Mouse (Mus musculus): ENCODE results near the gene Btbd8. TPM values are rescaled to one million over a fixed set of nuclear protein-coding genes. Genes with fewer than 3 reads are reported as not detected.

Gene Btbd8
- total RNA-seq, 2 experiments from 2014 or later, result 4.4 to 4.5 TPM

- peak; percentile 40 to 52 for DNase-seq
- intact Hi-C loops (cut with DNase I), result loop anchor here (5.0 kb wide), 1 partner anchor 166 kb away; no protein-coding TSS in a partner anchor
Observed at GRCm38 (mm10) chr5:107513583-107513982, 75.8 kb downstream of the Btbd8 start.

- no peak for DNase-seq
- intact Hi-C loops (cut with DNase I), result no loop called here
Observed at GRCm38 (mm10) chr5:107515453-107515852, 77.7 kb downstream of the Btbd8 start.

DNA sequence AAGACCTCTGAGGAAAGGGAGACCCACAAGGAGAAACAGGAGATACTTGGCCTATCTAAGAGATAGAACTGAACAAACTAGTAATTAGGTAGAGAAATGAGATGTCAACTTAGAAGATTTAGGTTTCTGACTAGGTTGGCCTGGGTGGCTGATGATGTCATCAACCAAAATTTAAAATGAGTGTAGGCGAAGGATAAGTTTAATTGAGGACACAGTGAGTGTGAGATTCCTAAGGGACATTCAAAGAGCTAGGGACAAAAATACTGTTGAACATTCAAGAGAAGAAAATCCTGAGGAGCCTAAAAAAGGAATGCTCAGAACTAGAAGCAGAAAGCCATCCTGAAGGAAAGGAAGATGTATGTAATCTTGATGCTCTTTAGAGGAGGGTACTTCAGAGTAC is 78.3 kb downstream of the Btbd8 start:
- intact Hi-C loops (cut with DNase I), result no loop called here
- DNase-seq, result no peak

GRCm38 (mm10) chr5:107518602-107519001 is 80.8 kb downstream of the Btbd8 start:
- intact Hi-C loops (cut with DNase I), result no loop called here
- no peak for DNase-seq

DNA sequence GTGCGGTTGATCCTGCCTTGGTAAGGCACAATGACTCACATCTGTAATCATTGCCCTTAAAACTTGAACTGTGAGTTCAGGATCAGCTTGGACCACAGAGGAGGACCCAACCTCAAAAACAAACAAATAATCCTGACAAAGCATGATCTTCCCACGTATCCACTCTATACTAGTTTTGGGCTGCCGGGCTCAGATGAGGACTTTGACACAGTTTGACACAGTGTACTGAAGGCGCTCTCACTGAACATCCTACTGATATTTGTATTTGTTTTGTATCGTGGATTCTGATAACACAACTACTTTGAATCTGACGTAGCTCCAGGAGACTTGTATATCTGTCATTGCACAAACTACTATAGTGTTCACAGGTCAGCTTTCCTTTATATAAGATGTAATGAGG is 83.6 kb downstream of the Btbd8 start:
- intact Hi-C loops (cut with DNase I), result no loop called here
- no peak for DNase-seq

DNA sequence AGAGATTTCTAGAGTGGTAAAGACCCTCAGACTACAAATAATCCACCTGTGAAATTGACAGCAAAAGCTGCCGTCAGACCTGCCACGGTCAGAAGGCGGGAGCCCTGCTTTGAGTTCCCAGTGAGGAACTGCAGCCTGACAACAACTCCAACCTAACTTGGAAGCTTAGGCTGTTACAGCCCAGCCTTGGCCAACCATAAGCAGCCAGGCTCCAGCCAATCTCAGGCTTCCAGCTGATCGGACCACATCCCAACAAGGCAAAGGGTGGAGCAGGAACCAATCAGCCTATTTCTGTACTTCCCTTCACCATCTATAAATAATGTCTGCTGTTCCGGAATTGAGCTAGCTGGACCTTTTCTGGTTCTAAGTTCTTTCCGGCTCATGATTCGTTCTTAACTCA is 84.1 kb downstream of the Btbd8 start:
- DNase-seq, result peak; percentile 19 to 28
- intact Hi-C loops (cut with DNase I), result no loop called here

- intact Hi-C loops (cut with DNase I), result no loop called here
- no peak for DNase-seq
Observed at GRCm38 (mm10) chr5:107524281-107524680, 86.5 kb downstream of the Btbd8 start.

DNA sequence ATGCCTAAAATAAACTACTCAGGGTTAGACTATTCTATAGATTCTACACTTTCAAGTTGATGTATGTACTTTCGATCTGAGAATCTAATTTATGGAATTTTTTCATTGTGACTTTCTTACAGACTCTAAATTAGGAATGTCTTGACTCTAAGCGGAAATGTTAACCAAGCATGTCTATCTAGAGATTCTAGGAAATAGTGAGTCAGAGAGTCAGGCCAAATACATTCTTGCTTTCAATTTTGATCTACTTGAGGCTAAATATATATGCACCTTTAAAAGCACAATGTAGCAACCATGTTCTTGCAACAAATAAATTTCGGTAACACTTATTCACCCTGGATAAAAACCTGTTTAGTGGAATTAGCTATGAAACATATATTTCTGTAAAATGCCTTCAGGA is 91.1 kb downstream of the Btbd8 start:
- DNase-seq, result no peak
- intact Hi-C loops (cut with DNase I), result no loop called here

GRCm38 (mm10) chr5:107533590-107533989 is 95.8 kb downstream of the Btbd8 start:
- DNase-seq, result no peak
- intact Hi-C loops (cut with DNase I), result no loop called here

GRCm38 (mm10) chr5:107534581-107534980 is 96.8 kb downstream of the Btbd8 start, which contains the start of gene 1700028K03Rik:
TSS of gene 1700028K03Rik (plus strand) at chr5:107534709.
- intact Hi-C loops (cut with DNase I), result no loop called here
- no peak for DNase-seq

DNA sequence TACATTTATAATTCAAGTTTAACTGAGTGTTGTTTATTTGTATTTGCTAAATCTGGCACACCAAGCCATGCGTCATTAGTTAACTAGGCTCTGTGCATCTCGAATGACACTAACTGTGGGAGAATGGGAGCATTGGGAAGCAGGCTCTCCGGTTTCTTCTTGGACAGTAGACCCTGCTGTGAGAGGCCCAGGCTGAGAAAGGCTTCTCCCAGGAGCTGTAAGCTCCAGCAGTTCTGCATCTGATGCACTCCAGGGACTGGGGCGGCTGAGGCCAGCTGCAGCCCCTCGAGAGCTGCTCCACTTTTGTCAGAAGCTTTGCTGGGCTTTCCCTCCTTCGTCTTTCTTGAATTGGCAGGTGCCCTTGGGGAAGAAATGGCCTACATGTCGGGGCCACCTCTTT is 103.9 kb downstream of the Btbd8 start:
- peak; percentile 17 to 22 for DNase-seq
- intact Hi-C loops (cut with DNase I), result no loop called here

- intact Hi-C loops (cut with DNase I), result no loop called here
- DNase-seq, result no peak
Observed at GRCm38 (mm10) chr5:107545927-107546326, 108.1 kb downstream of the Btbd8 start.

GRCm38 (mm10) chr5:107547955-107548354 is 110.2 kb downstream of the Btbd8 start:
- no peak for DNase-seq
- intact Hi-C loops (cut with DNase I), result no loop called here

GRCm38 (mm10) chr5:107548444-107548843 is 110.6 kb downstream of the Btbd8 start:
- intact Hi-C loops (cut with DNase I), result no loop called here
- DNase-seq, result no peak

DNA sequence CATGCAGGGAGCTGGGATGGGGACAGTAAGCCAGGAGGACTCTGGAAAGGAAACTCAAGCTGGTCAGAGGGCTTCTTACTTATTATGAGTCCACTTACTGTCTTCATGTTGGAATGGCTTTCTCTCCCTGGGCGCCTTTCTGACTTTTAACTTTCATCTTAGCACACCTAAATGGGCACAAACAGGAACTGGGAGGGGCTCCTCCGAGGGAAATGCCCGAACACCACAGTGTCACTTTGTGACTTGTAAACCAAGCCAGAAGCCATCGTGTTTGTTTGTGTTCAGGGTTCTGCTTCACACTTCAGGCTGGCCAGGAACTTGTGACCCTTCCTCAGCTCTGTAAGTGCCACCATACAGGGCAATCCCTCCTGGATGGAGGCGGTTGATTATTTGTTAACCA is 116.5 kb downstream of the Btbd8 start:
- intact Hi-C loops (cut with DNase I), result no loop called here
- DNase-seq, result no peak

DNA sequence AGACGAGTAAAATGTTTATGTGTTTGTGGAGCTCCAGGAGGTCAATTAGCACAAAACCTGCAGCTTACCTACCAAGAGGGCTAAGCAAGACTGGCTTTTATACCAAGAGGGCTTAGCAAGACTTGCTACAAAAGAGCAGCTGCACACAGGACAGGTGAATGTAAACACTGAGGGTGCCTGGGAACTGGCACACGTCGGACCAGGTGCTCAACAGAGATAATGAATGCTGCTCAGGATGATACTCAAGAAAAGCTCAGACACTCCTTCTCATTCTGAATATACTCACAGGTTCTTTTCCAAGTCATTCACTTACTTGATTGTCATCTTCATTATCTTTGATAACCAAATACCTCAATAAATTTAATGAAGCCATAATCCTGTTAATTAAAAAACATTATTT is 119.2 kb downstream of the Btbd8 start:
- intact Hi-C loops (cut with DNase I), result no loop called here

More for the DNA sequence above, 119.2 kb downstream of the Btbd8 start:
- DNase-seq, result no peak

Other genes with a start within 250 kb of the Btbd8 start
- 10 to 100 TPM; 47.3 to 59.0 TPM for gene Tgfbr3, start 148.4 kb upstream of the Btbd8 start, total RNA-seq (2021)
- under 1 TPM; 0.63 to 0.98 TPM for gene Brdt, start 106.8 kb upstream of the Btbd8 start, total RNA-seq (2021)
- under 1 TPM; 0.29 to 0.31 TPM for gene Ephx4, start 35.3 kb upstream of the Btbd8 start, total RNA-seq (2021)
- not detected for gene Lpcat2b, start 6.4 kb upstream of the Btbd8 start, total RNA-seq (2021)
- gene Gm42669, start 69.6 kb downstream of the Btbd8 start, total RNA-seq (2021), result under 1 TPM; 0.07 to 0.12 TPM
- gene 1700028K03Rik, start 96.7 kb downstream of the Btbd8 start, total RNA-seq (2021), result not detected
- gene Rpap2, start 159.4 kb downstream of the Btbd8 start, total RNA-seq (2021), result 1 to 10 TPM; 7.0 to 8.2 TPM
- gene Glmn, start 159.9 kb downstream of the Btbd8 start, total RNA-seq (2021), result 1 to 10 TPM; 5.0 to 7.0 TPM

Data from heart, postnatal 14 days (tissue).